Mouse (Mus musculus) CD4-positive, CD25-positive, alpha-beta regulatory T cell, adult 2 months (primary cell): Measurements from ENCODE around the gene Ptch1.

Experiments
- DNase-seq: peaks from one replicate; pipeline ENCODE4 v3.0.0-alpha.2; 2012; ENCODE audit warnings: low read depth, low spot score

The Ptch1 gene

GRCm38 (mm10) chr13:63563781-63564625 lies 9.4 kb downstream of the Ptch1 start:
- peak; percentile 50 for DNase-seq

DNA sequence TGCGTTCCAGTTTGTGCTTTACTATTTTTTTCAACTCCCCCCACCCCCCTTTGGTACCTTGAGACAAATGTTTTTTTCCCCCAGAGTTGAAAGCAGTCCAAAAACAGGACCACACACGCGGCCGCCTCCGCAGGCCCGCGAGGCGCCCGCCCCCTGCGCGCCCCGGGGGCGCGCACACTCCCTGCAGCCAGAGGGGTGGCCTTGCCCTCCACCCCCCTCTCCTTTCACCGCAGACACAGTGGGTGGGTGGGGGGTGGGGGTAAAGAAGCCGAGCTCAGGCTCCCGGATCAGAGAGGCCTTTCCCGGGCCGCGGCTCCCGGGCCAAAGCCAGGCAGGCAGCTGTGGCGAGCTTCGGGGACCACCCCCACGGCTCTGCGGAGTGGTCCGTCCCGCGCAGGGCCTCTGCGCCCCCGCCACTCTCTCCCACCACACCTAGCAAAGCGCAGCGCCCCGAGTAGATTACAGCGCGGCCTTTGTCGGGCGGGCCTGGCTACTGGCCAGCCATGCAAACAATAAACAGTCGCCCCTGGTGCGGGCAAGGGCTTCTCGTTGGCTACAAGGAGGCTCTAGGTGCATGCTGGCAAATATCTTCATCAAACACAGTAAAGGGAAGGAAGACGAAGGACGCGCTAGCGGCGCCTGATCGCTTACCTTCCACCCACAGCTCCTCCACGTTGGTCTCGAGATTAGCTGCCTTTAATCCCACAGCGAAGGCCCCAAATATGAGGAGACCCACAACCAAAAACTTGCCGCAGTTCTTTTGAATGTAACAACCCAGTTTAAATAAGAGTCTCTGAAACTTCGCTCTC lies 10.2 kb downstream of the Ptch1 start:
- DNase-seq: peak; percentile 77

GRCm38 (mm10) chr13:63562141-63562971 lies 11.0 kb downstream of the Ptch1 start:
- DNase-seq: no peak

DNA sequence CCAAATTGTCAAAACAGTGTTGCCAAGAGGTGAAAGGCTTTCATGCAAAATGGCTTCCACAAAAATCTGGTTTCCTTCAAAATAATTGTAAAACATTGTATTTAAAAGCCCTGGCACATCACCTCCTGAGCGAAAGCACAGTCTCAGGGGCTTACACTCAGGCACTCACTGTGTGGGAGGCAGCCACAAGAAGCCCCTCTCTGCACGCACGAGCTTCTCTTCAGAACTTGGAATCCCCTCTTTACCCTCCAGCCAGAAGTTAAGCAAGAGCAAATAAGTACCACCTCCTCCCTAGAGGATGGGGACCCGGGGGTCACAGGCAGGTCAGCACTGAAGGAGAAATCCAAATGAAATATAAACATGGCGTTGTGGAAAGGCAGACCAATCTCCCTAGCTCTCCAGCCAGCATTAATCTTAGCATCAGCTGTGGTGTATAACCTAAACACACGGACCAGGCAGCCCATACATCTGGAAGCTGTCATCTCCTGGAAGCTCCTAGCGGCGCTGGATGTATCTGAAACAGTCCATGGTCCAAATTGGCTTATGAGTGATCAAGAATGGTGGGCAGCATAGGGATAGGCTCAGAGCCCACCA lies 15.0 kb downstream of the Ptch1 start:
- no peak for DNase-seq

DNA sequence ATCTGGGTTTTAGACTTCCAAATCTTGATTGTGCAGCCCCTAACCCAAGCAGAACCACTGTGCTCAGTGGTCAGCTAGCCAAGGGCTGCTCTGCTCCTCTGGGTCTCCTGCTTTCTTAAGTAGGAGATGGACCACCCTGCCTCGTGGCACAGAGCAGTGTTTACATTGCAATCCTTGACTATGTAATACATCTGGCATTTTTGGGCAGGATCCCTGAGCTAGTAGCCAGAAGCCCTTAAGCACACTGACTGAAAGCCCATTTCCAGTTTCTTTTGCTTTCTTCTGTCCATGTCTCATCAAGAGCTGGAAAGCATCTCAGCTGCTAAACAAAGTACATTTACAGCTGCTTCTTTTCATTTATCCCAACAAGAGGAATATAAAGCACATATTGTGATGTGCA lies 17.0 kb downstream of the Ptch1 start:
- no peak for DNase-seq

DNA sequence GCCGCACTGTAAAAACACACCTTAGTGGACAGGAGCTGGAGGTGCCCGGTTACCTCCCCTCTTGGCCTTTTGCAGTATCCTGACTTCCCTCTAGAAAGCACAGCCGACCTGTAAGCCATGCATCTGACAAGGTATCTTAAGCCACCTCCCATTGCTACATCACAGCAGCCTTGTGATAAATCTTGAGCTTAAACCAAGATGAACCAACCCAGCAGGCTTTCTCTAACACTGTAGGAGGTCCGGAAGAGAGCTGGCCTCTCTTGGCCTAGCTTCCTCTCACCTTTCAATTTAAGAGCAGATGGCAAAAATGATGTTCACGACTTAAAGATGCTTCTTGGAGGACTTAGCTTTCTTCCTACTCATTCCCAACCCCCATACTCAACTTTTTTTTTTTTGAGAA lies 17.5 kb downstream of the Ptch1 start:
- DNase-seq: peak; percentile 33

DNA sequence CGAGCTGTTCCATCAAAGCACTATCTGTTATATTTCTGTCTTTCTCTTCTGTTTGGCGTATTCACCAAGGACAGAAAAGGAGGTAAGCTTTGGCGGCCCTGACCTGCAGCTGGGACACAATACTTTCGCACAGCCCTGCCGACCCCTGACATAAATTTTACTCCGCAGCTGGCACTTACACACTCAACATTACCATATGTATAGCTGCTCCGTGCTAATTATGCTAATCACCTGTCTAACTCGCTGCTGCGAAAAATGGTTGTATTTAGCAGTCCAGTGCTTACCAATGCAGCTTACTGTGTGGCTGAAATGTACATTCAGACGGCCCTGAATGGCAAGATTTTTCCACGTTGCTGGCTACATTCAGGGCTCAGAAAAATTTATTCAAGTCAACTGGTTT lies 18.8 kb downstream of the Ptch1 start:
- no peak for DNase-seq

- DNase-seq: no peak
Observed at GRCm38 (mm10) chr13:63553436-63553835, 20.0 kb downstream of the Ptch1 start.

DNA sequence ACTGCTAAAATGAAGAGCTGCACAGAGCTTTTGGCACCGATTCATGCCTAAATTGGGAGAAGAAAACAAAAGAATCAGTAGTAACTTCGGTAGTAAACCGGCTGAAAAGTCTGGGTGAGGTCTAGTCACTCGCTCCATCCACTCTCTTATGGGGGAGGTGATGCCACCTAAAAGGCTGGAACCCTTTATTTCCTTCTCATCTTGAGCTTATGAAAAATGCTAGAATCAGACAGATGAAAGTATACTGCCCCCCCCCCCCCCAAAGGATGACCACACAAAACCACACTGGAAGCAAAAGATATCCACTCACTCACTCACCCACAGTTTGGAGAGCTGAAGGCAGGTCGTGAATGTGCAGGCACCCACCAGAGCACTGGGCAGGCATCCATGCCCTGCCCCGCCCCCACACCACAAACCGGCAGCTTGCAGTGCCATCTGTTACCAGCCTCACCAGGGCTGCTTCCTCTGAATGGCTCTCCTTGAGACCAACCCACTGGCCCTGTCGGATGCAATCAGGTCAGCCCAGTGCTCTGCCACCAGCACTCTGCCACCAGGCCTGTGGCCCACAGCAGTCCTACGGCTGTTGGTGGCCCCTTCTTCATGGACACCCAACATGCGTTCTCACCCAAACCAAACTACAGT lies 21.0 kb downstream of the Ptch1 start:
- DNase-seq: peak; percentile 45

GRCm38 (mm10) chr13:63551552-63552290 lies 21.7 kb downstream of the Ptch1 start:
- no peak for DNase-seq

- no peak for DNase-seq
Observed at GRCm38 (mm10) chr13:63550367-63550766, 23.0 kb downstream of the Ptch1 start.

- DNase-seq: no peak
Observed at GRCm38 (mm10) chr13:63549210-63549609, 24.2 kb downstream of the Ptch1 start.

GRCm38 (mm10) chr13:63548571-63548970 lies 24.8 kb downstream of the Ptch1 start:
- DNase-seq: no peak

DNA sequence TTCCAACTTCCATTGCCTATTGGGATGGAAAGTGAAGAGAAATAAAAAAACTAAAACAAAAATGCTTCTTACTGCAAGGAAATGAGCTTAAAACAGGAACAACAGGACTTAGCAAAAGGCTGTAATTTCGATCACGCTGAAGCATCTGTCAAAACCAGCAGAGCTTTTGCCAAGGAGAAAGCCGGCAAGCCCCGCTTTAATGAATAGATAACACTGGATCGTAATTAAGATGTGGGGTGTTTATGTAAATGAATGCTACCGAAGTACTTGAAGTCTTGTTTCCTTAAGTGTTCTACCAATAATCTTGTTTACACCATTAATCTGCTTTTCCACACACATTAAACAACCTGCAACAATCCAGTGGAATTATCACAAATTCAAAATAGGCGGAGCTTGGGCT lies 28.1 kb downstream of the Ptch1 start:
- no peak for DNase-seq

DNA sequence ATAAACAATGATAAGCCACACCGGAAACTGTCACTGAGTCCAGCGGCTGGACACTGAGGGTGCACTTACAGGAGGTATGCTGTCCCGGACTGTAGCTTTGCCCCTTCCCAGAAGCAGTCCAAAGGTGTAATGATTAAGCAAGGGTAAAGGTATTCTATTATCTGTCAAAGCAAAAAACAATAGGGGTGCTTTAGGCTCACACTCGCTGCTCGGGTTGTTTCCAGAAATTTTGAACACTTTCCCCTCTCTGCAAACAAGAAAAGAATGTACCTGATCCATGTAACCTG lies 28.5 kb downstream of the Ptch1 start:
- no peak for DNase-seq

DNA sequence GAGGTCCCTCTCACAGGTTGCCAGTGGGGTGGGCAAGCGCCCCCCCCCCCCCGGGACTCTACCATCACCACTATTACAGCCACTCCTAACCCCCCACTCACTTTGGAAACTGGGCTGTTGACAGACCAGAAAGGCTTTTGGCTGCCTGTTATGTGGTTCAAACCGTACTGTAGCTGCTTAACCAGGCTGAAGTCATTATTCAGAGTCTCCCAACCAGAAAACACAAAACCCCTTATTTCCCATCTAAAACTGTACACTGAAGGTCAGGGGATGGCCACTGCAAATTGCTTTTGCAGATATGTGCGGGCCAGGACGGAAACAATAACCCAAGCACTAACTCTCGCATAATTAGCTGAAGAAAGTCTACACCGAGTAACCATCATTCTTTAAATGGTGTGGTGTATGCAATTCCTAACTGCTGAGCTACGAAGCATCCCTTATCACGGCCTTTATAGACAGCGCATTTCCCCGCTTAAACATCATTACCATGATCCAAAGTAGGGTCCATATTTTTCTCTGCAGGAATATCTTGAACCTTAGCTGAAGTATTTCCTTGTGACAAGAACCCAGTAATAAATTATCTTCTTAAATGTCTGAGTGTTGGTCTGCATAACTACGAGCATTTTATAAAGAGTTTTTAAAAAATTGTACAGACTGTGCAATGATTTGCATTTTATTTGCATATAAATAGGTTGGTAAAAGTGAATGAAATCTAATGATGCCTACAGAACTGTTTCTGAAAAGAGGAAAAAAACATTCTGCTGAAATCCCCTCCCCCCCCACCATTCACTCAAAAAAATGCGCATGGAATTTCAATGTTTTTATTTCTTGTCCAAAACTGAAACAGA lies 29.1 kb downstream of the Ptch1 start:
- no peak for DNase-seq

DNA sequence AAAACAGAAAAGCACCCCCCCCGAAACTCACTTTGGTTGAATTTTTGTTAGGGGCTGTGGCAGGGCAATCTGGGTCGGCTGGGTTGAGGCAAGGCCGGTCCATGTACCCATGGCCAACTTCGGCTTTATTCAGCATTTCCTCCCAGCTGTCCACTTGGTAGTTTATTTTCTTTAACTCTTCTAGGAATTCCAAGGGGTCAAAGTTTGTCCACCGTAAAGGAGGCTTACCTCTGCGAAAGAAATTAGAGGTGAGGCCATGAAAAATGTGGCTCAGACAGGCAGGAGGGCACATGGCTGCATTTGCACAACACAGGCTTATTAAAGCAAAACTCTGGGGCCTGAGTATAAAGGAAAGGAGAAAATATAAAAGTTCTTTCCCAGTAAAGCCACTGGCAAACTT lies 29.9 kb downstream of the Ptch1 start:
- DNase-seq: no peak

DNA sequence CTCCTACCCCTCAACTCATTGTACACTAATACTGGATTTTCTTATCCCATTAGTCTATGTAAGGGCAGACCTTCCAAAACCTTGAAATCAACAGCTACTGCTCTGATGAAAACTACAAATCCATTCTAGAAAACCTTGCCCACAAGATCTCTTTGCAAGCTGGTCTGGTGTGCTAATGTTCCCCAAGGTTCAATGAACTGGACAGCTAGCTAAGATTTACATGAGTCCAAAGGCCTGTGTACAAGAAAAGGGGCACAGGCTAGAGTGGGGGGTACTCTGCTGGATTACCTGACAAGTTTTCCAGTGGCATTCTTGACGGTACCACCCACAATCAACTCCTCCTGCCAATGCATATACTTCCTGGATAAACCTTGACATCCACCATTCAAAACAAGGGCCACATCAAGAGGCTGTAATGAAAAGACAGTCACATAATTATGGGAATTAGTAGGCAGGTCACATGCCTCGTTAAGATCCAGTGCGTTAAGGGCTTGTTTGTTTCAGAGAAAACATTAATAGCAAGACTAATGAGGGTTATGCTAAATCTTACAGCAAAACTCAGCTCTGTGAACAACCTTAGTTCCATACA lies 30.5 kb downstream of the Ptch1 start:
- DNase-seq: no peak

- no peak for DNase-seq
Observed at GRCm38 (mm10) chr13:63541510-63541909, 31.9 kb downstream of the Ptch1 start.
